Mouse (Mus musculus): ENCODE results near the gene Gm11127. TPM values are rescaled to one million over a fixed set of nuclear protein-coding genes. Genes with fewer than 3 reads are reported as not detected.

Gene Gm11127
- polyA plus RNA-seq (2012; ENCODE audit: low replicate concordance), result 39.1 and 40.3 TPM in 2 replicates

GRCm38 (mm10) chr17:36058362-36058761 is at the start of gene Gm11127:
Gene Gm11127, minus strand, starts transcription at chr17:36058371.

GRCm38 (mm10) chr17:36042610-36043169 is 15.5 kb downstream of the Gm11127 start, which contains the start of the genes H2-T22 and Gm6034:
Gene H2-T22, minus strand, starts transcription at chr17:36042747.
Gene Gm6034, plus strand, starts transcription at chr17:36042961.

GRCm38 (mm10) chr17:36032351-36032875 is 25.8 kb downstream of the Gm11127 start, which contains the start of gene H2-T23:
Gene H2-T23, minus strand, starts transcription at chr17:36032855.

GRCm38 (mm10) chr17:36020191-36021073 is 37.7 kb downstream of the Gm11127 start, which contains the start of gene H2-T24:
Gene H2-T24, minus strand, starts transcription at chr17:36020560.

Other genes with a start within 250 kb of the Gm11127 start
- gene Ier3, start 236.7 kb downstream of the Gm11127 start, polyA plus RNA-seq (2012; ENCODE audit: low replicate concordance), result 13.5 and 25.1 TPM in 2 replicates
- 15.9 and 21.2 TPM in 2 replicates for gene Flot1, start 235.1 kb downstream of the Gm11127 start, polyA plus RNA-seq (2012; ENCODE audit: low replicate concordance)
- gene Tubb5, start 220.1 kb downstream of the Gm11127 start, polyA plus RNA-seq (2012; ENCODE audit: low replicate concordance), result 56.2 and 381 TPM in 2 replicates
- gene Mdc1, start 216.9 kb downstream of the Gm11127 start, polyA plus RNA-seq (2012; ENCODE audit: low replicate concordance), result 7.6 and 23.3 TPM in 2 replicates
- gene Nrm, start 197.1 kb downstream of the Gm11127 start, polyA plus RNA-seq (2012; ENCODE audit: low replicate concordance), result 6.1 and 21.0 TPM in 2 replicates
- gene Ppp1r18, start 192.8 kb downstream of the Gm11127 start, polyA plus RNA-seq (2012; ENCODE audit: low replicate concordance), result 60.9 and 104 TPM in 2 replicates
- 47.3 and 54.9 TPM in 2 replicates for gene Dhx16, start 178.6 kb downstream of the Gm11127 start, polyA plus RNA-seq (2012; ENCODE audit: low replicate concordance)
- gene 2310061I04Rik, start 160.9 kb downstream of the Gm11127 start, polyA plus RNA-seq (2012; ENCODE audit: low replicate concordance), result 442 and 598 TPM in 2 replicates
- 27.0 and 29.6 TPM in 2 replicates for gene Atat1, start 148.3 kb downstream of the Gm11127 start, polyA plus RNA-seq (2012; ENCODE audit: low replicate concordance)
- 6.0 and 7.8 TPM in 2 replicates for gene Mrps18b, start 142.0 kb downstream of the Gm11127 start, polyA plus RNA-seq (2012; ENCODE audit: low replicate concordance)
- 43.9 and 58.4 TPM in 2 replicates for gene Ppp1r10, start 141.9 kb downstream of the Gm11127 start, polyA plus RNA-seq (2012; ENCODE audit: low replicate concordance)
- 59.2 and 180 TPM in 2 replicates for gene Abcf1, start 88.6 kb downstream of the Gm11127 start, polyA plus RNA-seq (2012; ENCODE audit: low replicate concordance)
- gene Gnl1, start 78.5 kb downstream of the Gm11127 start, polyA plus RNA-seq (2012; ENCODE audit: low replicate concordance), result 57.8 and 75.8 TPM in 2 replicates
- gene Prr3, start 78.1 kb downstream of the Gm11127 start, polyA plus RNA-seq (2012; ENCODE audit: low replicate concordance), result 12.4 and 15.2 TPM in 2 replicates
- gene H2-T24, start 37.8 kb downstream of the Gm11127 start, polyA plus RNA-seq (2012; ENCODE audit: low replicate concordance), result 13.9 and 21.8 TPM in 2 replicates
- gene H2-T23, start 25.5 kb downstream of the Gm11127 start, polyA plus RNA-seq (2012; ENCODE audit: low replicate concordance), result 71.1 and 96.8 TPM in 2 replicates
- gene H2-T22, start 15.6 kb downstream of the Gm11127 start, polyA plus RNA-seq (2012; ENCODE audit: low replicate concordance), result 8.8 and 13.7 TPM in 2 replicates
- not detected in 2 replicates for gene Gm6034, start 15.4 kb downstream of the Gm11127 start, polyA plus RNA-seq (2012; ENCODE audit: low replicate concordance)
- not detected in 2 replicates for gene Gm19684, start 63.3 kb upstream of the Gm11127 start, polyA plus RNA-seq (2012; ENCODE audit: low replicate concordance)
- gene Gm7030, start 71.1 kb upstream of the Gm11127 start, polyA plus RNA-seq (2012; ENCODE audit: low replicate concordance), result 0.30 TPM in 1 of 2 replicates, not detected in the other
- 0.54 TPM in 1 of 2 replicates, not detected in the other for gene Gm8909, start 110.2 kb upstream of the Gm11127 start, polyA plus RNA-seq (2012; ENCODE audit: low replicate concordance)
- gene H2-T3, start 131.9 kb upstream of the Gm11127 start, polyA plus RNA-seq (2012; ENCODE audit: low replicate concordance), result not detected in 2 replicates
- gene Rpp21, start 199.7 kb upstream of the Gm11127 start, polyA plus RNA-seq (2012; ENCODE audit: low replicate concordance), result 59.6 and 98.6 TPM in 2 replicates
- gene Trim39, start 213.9 kb upstream of the Gm11127 start, polyA plus RNA-seq (2012; ENCODE audit: low replicate concordance), result 10.4 and 12.7 TPM in 2 replicates
- gene H2-M10.2, start 228.1 kb upstream of the Gm11127 start, polyA plus RNA-seq (2012; ENCODE audit: low replicate concordance), result not detected in 2 replicates